Mouse (Mus musculus): ENCODE results near the gene Mrps9. TPM values are rescaled to one million over a fixed set of nuclear protein-coding genes. Genes with fewer than 3 reads are reported as not detected.

Gene Mrps9
- polyA plus RNA-seq (2021; fragmentation: Nextera tagmentation) = 49.4 and 52.6 TPM in 2 replicates
- long read RNA-seq, experiment 1, transcript Mrps9-201 (11 exons, 1,418 nt) = major isoform, 202 of 235 reads
- long read RNA-seq, experiment 1, partial matches to known transcripts = 5 of 235 reads
- long read RNA-seq, experiment 1, other reads (novel, unspliced or antisense) = 26 of 235 reads
- long read RNA-seq, experiment 2, transcript Mrps9-201 (11 exons, 1,418 nt) = major isoform, 77 of 86 reads
- long read RNA-seq, experiment 2, partial matches to known transcripts = 4 of 86 reads
- long read RNA-seq, experiment 2, other reads (novel, unspliced or antisense) = 3 of 86 reads

GRCm38 (mm10) chr1:42850663-42851397, at the start of gene Mrps9:
Gene Mrps9 (plus strand): TSS chr1:42851233.

GRCm38 (mm10) chr1:42952734-42953481, 101.9 kb downstream of the Mrps9 start, which contains the start of gene Gpr45:
Gene Gpr45 (plus strand): TSS chr1:42952872.

Other genes starting within 250 kb of the Mrps9 start
- 8.0 and 8.4 TPM in 2 replicates for gene Pou3f3, start 155.5 kb upstream of the Mrps9 start, polyA plus RNA-seq (2021; fragmentation: Nextera tagmentation)
- gene Gpr45, start 101.6 kb downstream of the Mrps9 start, polyA plus RNA-seq (2021; fragmentation: Nextera tagmentation) = 3.0 and 5.1 TPM in 2 replicates
- gene Tgfbrap1, start 247.4 kb downstream of the Mrps9 start, polyA plus RNA-seq (2021; fragmentation: Nextera tagmentation) = 4.1 and 8.5 TPM in 2 replicates
- gene AI597479, start 247.5 kb downstream of the Mrps9 start, polyA plus RNA-seq (2021; fragmentation: Nextera tagmentation) = 17.9 and 18.4 TPM in 2 replicates

Measured in left cerebral cortex, adult 6 months (tissue).